Mouse (Mus musculus) retina, postnatal 7 days (tissue): ENCODE data around the gene Rbms3.
A peak's percentile ranks its signal among the peaks of the same experiment; 100 is the strongest.

ENCODE experiments used
- DNase-seq: peaks from one replicate; pipeline ENCODE4 v3.0.0-alpha.2; 2012; ENCODE audit warnings: low read depth, low spot score

The Rbms3 gene

DNA sequence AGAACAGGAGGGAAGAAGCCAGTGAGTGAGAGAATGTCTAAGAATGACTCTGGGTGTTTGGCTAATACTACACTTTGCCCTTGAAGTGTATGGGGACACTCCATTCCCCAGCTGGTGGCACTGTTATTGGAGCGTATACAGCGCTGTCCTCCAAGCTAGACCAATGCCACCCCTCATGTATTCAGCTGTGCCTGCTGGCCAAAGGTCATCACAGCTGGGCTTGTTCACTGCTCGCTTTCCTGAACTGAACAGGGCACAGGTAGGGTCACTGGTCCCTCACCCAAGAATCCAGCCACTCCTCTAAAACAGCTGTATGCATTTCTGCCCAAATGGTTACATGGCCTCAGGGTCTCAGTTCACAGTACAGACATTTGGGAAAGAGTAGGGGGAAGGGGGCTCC lies 253.9 kb downstream of the Rbms3 start:
- no peak for DNase-seq

DNA sequence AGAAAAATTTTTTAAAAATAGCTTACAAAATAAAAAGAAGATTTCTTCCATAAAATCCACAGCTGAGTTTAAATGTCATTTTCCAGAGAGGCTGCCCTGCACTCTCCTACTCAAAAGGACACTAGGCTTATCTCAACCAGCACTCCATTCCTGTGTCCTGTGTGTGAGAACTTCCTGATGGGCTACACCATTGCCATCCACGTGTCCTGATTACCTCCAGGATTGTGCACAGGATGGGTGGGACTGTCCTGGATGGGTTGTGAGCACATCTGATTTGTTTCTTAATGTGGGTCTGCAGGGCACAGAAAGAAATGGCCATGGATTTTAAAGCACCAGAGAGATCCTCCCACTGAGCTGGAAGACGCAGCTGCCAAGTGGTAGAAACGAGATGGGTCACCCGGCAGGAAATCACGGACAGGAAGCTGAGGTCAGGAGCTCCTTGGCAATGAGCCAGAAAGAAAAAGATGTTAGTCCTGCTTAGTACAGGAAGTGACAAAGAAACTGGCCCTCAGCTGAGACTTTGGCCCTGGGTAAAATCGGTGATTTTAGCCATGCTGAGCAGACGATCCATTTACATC lies 256.5 kb downstream of the Rbms3 start:
- DNase-seq, result no peak

DNA sequence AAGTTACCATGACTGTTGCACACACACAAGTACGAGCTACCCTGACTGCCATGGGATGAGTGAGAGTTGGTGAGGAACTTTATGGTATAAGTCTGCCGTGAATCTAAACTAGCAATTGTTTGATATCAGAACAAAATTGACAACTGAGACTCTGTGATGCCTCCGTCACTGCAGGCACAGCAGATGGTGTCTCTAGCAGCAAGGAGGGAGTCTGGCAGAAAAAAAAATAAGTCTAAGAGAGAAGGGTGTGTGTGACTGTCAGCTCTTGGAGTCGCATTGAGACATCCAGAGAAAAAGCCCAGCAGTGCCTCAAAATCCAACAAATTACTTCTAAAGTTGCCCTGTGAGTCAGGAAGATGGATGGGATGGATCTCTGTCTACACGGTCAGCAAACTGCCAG lies 257.7 kb downstream of the Rbms3 start:
- no peak for DNase-seq

DNA sequence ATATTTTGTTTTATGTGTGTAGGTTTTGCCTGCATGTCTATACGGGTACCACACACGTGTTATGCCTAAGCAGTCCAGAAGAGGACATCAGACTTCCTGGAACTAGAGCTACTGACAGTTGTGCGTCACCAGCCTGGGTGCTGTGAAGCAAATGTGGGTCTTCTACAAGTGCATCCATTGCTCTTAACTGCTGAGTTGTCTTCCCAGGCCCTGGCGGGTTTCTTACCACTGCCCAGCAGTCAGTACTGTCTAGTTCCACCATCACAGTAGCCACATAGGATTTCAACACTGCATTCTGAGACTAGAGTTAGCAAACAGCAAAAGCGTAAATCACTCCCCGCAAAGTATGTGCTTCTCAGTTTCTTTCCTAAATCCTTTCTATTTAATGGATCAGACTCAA lies 259.6 kb downstream of the Rbms3 start:
- no peak for DNase-seq

DNA sequence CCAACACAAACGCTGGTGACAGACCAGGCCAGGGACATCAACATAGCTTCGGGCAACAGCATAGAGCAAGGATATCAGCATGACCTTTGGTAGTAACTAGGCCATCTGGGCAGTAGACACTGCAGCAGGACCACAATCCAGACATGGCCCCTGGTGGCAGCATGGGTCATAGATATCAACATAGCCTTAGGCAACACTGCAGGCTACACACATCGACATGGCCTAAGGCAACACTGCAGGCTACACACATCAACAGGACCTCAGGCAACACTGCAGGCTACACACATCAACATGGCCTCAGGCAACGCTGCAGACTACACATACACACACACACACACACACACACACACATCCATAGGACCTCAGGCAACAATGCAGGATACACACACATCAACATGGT lies 261.7 kb downstream of the Rbms3 start:
- DNase-seq, result no peak

DNA sequence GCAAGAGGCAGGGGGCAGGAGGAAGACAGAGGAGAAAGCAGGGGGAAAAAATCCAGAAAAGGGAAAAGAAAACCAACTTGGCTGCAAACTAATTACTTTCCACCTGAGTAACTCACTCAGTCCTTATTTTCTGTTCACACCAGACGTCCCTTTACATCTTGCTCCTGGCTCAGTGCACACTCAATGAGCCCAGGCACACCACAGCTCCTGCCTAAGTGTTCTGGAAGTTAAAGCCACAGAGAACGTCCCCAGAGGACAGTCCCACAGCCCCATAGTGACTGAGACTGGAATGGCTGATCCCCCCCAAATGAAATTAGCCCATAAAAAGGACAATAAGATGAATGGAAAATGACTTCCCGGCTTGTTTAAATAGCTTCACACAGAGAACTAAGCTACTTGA lies 265.1 kb downstream of the Rbms3 start:
- DNase-seq, result no peak

DNA sequence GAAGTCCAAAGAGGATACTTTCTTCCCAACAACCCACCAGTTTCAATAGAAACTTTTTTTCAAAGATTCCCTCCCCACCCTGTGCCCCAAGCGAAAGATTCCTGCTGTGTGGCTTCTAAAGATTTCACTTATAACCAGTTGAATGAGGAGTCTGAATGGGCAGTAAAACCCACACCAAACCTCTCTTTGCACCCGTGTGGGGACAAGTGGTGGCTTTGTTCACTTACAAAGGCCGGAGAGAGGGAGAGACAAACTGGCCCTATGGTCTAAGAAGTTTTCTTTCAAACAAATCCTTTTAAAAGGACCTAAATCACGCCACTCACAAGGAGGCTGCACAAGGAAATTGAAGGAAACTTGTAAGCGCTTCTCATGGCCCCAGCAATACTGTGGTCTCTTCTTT lies 268.3 kb downstream of the Rbms3 start:
- no peak for DNase-seq

DNA sequence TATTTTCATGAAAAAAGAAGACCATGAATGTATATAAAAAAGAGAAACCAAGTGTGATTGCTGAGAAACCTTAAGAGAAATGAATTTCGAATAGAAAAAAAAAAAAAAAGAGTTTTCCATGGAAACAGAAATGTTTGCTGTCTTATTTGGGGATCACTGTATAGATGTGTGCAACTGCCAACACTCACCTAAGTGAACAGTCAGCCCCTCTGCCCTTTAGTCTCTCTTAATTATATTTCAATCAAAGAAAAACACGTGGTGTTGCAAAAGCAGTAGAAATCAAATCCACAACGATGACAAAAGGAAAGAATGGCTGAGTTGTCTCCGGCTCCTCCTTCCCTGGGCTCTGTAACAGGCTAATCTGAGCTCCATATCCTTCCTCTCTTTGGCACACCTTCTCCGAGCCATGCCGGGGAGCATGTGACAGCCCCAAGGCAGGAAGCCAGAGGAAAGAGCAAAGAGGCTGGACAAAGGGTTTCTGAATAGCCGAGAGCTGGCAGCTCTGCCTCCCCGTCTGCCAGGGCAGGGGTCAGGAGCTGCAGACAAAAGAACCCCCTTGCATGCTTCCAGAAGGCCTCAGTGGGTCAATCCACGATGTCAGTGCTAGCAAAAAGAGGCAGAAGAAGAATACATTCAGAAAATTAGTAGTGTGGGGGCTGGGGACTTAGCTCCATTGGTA lies 272.8 kb downstream of the Rbms3 start:
- DNase-seq, result no peak

DNA sequence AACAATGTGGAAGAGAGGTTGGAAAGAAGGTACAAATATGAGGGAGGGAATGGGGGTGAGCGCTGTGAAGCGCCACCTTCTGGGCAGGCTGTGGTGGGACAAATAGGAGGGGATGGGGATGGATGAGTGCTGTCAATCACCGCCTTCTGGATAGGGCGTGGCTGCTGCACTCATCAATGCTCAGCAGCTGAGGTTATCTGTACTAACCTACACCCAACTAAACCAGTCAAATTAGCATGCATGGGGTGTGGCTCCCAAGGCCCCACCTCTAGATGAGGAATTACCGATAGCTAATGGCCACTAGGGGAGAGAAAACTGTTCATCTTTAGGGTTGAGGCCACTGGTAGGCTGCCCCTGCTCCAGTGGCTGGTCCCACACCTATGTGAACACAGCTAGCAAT lies 274.2 kb downstream of the Rbms3 start:
- DNase-seq, result no peak

DNA sequence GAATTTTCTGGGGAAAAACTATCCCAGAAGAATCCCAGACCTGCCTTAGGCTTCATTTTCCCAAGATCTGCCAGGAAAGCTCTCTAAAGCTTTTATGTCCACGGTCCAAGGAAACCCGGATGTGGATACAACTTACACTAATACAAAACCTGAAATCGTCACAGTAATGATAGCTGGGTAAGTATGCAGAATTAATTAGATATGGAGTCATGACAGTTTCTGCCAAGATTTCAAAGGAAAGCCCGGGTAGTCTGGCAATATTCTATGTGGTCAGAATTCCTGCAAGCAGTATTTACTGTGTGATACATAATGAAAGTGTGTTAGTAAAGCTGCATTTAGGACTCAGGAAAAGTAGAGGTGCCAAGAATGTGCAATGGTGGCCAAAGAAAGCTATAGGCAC lies 287.4 kb downstream of the Rbms3 start:
- no peak for DNase-seq

DNA sequence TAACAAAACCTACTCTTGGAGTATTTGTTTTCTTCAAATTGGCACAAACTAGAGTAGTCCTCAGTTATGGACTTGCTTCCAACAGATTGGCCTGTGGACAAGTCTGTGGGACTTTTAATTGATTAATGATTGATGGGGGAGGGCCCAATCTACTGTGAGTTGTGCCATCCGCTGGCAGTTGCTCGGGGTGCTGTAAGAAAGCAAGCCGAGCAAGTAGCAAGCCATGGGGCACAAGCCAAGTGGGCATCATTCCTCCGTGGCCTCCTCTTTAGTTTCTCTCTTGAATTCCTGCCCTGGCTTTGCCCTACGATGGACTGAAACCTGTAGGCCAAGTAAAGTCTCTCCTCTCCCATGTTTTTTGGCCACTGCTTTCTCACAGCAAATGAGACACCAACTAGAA lies 299.0 kb downstream of the Rbms3 start:
- no peak for DNase-seq

DNA sequence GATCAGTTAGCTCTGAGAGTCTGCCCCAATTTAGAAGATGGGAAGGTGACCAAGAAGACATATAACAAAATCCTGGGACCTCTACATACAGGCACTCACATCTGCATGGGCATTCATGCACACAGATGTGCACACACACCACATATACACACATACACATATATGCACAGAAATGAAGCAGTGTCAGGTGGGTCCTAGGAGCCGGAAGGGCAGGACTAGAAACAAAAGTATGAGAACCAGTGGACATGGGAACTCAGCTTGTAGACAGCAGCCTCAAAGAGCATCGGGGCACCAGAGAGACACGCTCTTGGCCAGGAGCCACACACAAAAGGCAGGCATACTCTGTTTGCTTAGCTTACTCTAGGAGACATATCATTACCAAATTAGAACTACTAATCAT lies 310.4 kb downstream of the Rbms3 start:
- no peak for DNase-seq

DNA sequence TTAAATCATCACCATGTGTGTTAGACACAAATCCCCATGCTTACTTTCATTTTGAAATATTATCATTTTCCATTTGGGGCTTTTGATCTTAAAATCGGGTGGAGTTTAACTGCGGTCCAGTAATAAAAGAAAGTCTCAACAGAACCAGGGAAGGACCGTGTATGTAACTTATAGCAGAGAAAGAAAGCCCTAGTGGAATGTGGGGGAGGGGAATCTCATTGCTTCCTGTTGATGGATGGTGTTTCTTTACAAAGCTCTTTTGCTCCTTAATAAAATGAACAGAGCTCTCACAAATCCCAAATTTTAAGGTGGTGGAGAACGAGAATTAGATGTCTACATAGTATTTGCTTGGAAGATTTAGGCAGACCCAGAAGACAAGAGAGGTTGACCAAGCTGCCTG lies 311.3 kb downstream of the Rbms3 start:
- DNase-seq, result no peak

DNA sequence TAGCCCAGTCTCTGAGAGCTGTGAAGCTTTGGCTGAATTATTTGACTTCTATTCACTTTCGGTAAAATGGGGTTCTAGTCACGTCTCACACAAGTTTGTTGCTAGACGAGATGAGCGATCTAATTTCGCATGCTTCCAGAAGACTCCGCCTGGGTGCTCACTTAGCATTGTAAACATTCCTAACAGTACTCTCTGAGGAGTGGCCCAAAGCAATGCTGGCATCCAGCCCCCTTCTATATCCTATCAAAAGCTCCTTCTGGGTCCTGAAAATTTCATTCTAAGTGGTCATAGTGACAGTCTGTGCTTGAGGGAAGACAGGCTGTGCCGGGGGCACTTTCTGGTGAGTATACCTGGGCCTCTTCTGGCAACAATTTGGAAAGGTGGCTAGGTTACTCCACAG lies 312.5 kb downstream of the Rbms3 start:
- no peak for DNase-seq

DNA sequence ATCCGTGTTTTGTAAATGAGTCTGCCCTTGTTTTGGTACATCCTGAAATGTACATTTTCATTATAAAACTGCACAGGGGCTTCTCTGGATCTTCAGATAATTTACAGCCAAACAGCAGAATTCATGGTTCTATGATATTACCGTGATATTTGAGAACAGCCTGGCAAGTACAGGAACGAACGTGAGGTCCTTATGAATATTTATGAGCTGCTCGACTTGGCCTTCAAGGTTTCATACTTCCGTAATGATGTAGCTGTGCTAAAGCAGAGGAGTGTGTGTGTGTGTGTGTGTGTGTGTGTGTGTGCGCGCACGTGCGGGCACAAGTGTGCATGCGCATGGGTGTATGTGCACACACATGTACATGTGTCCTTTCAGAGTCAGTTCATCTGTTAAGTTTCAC lies 316.1 kb downstream of the Rbms3 start:
- DNase-seq, result no peak

DNA sequence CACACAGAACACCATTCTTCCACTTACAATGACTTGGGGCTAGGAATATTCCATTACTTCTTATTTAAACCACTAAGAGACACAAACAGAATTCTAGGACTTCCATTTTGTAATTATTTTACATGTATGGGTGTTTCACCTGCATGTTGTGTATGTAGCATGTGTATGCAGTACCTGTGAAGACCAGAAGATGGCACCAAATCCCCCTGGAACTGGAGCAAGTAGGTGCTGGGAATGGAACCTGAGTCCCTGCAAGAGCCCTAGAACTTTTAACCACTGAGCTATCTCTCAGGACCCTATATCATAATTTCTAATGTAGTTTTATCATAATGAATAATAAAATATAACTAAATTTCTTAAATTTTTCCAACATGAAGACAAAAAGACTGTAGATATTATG lies 319.9 kb downstream of the Rbms3 start:
- no peak for DNase-seq

DNA sequence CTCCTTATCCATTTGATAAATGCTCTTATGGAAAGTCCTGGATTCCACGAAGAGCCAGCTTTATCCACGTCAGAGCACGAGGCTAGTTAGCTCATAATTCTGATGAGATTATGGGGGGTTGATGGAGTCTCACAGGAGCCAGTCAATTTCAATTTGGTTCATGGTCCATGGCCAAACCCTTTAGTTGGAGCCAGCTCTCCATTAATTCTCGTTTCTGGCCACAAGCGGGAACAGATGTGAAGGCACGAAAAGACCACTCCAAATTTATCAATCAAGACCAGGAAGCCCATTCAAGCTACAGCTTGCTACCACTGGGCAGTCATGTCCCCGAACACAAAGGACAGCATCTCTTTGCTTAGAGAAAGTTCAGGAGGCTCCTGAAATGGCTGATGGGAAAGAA lies 330.7 kb downstream of the Rbms3 start:
- peak; percentile 27 for DNase-seq

DNA sequence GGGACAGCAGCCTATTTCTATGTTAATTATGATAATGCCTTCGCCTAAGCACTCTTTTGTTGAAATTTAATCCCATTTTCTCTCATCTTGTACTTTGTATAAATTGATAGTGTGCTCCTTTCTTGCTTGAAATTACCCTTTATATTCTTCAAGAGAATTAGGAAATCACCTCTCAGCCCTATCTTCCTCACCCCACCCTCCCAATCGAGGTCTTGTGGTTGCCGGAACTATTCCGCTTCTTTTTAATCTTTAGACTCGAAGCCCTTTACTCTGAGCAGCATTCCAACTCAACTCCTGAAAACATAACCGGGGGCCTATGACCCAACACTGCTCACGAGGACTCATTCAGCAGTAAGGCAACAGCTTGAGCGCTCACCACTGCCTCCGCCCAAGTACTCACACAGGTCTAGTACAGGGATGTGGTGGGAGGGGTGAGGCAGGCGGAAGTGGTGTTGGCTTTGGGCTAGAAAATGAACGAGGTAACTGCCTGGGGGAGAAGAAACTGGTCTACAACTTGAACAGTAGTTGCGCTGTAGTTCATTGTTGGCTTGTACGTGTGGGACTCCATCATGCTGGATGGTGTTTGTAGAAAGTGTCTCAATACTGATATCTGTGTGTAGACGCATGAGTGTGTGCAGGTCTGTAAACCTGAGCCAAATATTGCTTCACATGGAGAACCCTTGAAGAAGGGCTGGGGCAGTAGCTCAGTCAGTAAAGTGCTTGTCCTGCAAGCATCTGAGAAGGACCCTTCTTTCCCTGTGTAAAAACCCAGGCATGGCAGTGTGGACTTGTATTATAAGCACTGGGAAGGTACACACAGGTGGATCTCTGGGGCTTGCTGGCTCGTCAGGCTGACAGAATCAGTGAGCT lies 331.8 kb downstream of the Rbms3 start:
- no peak for DNase-seq

DNA sequence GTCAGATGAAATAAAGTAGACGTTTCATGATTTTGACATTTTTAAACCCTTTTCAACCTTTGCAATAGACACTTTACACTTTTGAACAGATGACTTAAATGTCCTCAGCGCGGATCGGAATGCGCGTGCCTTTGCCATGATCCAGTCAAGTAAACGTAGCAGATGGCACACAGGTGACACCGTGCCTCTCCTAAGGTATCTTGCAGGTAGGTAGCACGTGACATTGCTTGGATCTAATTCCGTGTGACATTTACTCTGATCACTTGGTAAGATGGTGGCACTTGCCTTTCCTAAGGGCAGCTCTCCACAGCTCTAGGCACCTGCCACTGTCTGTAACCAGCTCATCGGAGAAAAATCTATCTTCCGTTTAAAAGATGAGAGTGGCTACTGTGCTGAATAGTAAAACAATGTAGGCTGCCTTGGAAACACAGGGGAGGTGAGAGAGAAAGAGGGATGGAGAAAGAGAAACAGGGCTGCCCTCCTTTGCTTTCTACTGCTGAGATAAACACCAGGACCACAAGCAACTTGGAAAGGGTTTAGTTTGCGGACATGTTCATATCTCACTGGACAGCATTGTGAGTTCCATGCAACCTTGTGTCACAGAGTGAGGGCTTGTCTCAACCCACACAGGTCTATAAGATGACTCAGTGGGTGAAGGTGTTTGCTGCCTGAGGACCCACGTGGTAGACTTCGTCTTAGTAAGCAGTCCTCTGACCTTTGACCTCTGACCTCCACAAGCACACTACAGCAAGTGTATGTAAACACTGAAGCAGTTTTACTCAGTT lies 338.5 kb downstream of the Rbms3 start:
- no peak for DNase-seq

DNA sequence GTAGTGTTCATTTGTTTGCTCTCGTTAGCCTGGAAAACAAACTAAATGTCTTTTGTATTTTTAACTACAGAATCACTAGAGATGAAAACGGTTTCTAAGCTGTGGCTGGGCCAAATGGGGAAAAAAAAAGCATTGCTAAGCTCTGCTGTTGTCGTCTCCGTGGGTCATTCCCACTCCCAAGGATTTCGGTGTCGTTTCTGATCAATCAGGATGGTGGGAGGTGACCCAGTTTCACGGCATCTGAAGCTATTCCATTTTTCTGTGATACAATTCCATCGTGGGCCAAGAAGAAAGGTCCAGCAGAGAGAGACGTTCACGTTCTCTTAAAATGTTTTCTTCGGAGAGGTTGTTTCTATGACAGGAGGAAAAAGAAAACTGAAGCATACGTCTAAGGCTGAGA lies 354.9 kb downstream of the Rbms3 start:
- DNase-seq, result no peak

DNA sequence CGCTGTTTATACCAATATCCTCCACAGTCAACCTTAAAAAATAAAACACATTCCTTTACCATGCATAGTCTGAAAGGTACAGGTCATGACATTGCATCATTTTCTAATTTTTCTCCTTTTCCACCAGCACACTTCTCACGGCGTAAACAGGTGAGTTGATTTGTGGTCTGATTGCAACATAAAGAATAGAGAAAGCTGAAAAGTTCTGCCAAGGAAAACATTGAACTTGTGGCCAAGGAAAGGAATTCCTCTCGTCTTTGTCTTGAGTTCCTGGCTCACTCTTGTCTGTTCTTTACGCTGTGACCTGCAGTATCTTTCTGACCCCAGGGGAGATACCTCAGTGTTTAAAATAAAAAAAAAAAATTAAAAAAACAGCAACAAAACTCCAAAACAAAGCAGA lies 370.1 kb downstream of the Rbms3 start:
- no peak for DNase-seq

DNA sequence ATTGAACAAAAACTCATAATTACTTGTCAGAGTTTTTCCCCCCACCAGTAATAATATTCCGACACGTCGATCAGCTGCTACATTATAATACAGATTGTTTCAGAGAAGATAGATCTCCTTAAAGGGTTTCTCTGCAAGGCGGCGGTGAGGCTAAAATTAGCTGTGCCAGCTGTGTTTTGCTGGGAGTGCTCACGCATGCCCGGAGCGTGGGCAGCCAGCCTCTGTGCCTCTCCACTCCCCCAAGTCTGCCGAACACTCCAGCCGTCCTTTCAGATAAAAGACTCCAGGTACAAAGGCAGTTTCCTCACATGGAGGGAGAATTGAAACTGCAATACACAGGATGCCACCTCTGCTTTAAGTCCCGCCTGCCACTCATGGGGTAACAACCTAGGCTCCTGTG lies 376.4 kb downstream of the Rbms3 start:
- no peak for DNase-seq
